Mouse (Mus musculus) thymus, postnatal 0 days (tissue): ENCODE measurements around the gene Nck2. TPM values are rescaled to one million over a fixed set of nuclear protein-coding genes. Genes with fewer than 3 reads are reported as not detected.
"Not testable (repeated sequence)": the region's sequence is repeated elsewhere in the genome, so short reads cannot be mapped to it uniquely, and the experiment has no call there.

ENCODE experiments used
- DNase-seq: peaks from one replicate; pipeline ENCODE4 v3.0.0-alpha.2; 2015; ENCODE audit warnings: low spot score
- polyA plus RNA-seq: library from polyadenylated mRNA; unstranded; fragments of >200 nt; fragmentation: Nextera tagmentation; extraction: Ambion mirVana; gene quantifications from 2 replicates; pipeline ENCODE4 v1.2.1, GENCODE M21; 2015

Gene Nck2
- polyA plus RNA-seq, 1 experiment from 2014 or later: 103 TPM

GRCm38 (mm10) chr1:43530295-43531020 lies 86.1 kb downstream of the Nck2 start:
- DNase-seq: no peak

- DNase-seq: no peak
These were observed 86.9 kb downstream of the Nck2 start for GRCm38 (mm10) chr1:43531307-43531706.

- DNase-seq: no peak
These were observed 87.9 kb downstream of the Nck2 start for GRCm38 (mm10) chr1:43532279-43532678.

GRCm38 (mm10) chr1:43533497-43533896 lies 89.1 kb downstream of the Nck2 start:
- DNase-seq: not testable (repeated sequence)

DNA sequence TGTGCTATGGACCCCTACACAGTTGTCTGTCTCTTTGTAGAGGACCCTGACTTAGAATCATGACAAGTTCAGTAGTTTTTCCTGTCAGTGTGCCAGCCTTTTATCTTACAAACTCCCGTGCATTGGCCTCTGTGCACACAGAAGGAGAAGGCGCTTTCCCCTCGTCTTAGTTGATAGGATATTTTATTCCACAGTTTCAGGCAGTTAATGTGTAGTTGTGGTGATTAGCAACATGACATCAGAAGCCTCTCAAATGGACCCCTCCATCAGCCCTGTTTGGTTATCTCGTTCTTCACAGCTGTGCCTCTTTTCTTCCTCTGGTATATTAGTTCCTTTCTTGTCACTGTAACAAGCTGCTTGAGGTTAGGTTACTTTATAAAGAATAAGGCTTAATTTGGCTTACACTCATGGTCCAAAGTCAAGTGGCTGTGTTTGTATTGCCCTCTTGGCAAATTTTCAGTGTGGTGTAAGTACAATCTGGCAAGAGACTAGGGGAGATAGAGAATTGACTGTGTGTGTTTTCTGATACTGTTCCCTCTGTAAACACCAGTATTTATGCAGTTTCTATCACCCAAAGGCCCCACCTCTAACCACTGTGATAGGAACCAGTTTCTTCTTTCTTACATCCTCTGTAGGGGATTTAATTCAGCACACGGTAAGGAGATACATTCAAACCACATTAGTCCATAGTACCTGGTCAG lies 89.8 kb downstream of the Nck2 start:
- no peak for DNase-seq

- DNase-seq: no peak
These were observed 91.2 kb downstream of the Nck2 start for GRCm38 (mm10) chr1:43535519-43536000.

DNA sequence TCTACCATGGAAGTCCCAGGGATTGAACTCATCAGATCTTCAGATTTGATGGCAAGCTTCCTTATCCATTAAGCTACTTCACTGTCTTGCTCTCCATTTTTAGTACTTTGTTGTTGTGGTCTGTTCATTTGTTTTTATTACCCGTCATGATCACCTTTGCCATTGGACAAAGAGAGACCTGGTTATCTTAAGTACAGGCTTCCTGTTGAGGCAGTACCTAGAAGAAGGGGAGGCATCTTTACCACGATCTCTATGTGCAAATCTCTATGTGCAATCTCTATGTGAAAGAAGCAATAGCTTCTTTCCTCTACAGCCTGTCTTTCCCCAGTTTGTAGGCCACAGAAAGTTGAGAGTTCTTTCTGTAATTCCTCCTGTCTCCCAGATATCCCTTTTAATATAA lies 91.9 kb downstream of the Nck2 start:
- no peak for DNase-seq

- DNase-seq: no peak
These were observed 92.6 kb downstream of the Nck2 start for GRCm38 (mm10) chr1:43537021-43537420.

DNA sequence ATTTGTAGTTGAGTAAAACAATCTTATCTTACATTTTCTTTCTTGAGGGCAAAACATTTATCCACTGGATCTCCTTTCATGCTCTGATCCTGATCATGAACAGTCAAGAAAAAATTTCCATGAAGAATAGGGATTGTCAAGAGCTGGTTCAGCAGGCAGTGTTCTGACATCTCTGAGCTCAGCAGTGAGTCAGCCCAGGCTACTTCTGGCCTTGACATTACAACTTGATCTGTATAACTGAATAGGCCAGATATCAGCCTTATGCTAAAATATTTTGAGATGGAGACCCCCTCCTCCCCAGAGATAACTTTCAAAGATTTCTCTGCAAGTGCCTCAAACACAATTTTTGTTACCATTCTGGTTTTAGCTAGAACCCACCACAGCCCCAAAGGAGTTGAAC lies 93.1 kb downstream of the Nck2 start:
- no peak for DNase-seq

- peak; percentile 74 for DNase-seq
These were observed 94.3 kb downstream of the Nck2 start for GRCm38 (mm10) chr1:43538716-43539115.

DNA sequence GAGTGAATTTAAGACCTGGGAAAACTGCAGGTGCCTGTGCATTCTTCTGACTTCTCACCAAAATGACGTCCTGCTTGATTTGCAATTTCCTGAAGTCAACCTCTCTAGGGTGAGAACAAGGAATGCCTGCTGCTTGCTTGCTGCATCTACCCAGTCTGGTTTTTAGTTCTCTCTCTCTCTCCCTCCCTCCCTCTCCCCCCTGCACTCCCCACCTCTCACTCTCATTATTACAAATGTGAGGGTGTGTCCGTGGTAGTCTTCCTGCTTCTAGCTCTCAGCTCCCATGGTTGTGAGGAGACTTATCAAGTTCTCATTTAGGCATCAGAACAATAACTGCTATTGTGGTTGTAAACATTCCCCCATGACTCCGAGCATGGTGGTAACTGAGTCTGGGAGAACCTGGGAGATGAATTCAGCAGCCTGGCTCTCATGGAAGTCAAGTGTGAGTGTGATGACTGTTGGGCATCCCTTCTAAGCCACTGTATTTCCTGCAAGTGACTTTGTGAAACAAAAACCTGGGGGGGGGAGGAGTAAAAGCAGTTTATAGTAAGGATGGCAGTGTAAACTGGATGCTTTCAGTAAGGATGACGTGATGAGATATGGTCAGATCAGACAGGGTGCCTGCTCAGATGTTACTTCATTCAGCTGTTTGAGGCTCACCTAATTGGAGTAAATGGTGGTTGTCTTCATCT lies 95.5 kb downstream of the Nck2 start:
- DNase-seq: peak; percentile 40

DNA sequence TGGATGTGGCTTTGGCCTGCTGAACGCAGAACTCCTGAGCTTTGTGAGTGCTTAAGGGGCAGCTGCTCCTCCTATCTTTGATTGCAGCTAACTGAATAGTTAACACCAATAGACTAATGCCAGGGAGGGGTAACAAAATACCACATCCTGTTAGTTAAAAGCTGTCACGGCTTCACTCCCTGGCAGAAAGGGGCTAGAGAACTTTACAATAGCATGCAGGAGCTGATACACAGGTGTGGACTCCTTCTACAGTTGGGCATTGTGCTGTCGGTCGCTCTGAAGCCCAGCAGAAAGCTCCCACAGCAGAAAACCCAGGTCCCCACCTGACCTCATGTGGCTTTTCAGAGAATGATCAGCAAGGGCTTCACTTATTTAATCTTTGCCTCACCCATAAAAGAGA lies 98.0 kb downstream of the Nck2 start:
- peak; percentile 84 for DNase-seq

- DNase-seq: no peak
These were observed 103.3 kb downstream of the Nck2 start for GRCm38 (mm10) chr1:43547644-43548043.

DNA sequence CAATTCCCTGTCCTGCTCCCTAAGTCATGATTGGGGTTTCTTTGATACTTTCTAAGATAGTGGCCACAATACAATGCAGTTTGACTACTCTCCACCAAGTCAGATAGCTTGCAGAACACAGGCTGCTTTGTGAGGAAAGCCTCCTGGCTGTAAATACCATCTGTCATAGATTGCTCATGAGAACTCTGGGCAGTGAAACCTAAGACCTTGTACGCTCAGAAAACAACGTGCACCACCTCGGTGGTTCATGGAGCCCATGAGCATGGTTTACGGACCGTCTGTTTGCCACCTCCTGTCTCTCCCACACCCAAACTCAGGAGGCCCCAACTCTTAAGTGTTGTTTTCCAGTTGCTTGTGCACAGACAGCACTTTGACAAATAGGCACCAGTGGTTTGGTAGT lies 104.4 kb downstream of the Nck2 start:
- no peak for DNase-seq

- DNase-seq: no peak
These were observed 106.1 kb downstream of the Nck2 start for GRCm38 (mm10) chr1:43550525-43550924.

DNA sequence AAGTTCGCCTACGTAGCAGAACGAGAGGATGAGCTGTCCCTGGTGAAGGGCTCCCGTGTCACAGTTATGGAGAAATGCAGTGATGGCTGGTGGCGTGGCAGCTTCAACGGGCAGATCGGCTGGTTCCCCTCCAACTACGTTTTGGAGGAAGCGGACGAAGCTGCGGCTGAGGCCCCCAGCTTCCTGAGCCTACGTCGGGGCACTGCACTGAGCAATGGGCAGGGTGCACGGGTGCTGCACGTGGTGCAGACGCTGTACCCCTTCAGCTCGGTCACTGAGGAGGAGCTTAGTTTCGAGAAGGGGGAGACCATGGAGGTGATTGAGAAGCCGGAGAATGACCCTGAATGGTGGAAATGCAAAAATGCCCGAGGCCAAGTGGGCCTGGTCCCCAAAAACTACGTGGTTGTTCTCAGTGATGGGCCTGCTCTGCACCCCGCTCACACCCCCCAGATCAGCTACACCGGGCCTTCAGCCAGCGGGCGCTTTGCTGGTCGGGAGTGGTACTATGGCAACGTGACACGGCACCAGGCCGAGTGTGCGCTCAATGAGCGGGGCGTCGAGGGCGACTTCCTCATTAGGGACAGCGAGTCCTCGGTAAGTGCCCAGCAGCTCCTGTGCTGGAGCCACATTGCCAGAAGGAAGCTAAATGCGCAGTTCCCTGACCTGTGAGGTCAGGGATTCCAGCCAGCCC lies 109.8 kb downstream of the Nck2 start:
- DNase-seq: not testable (repeated sequence)

GRCm38 (mm10) chr1:43555222-43555974 lies 111.0 kb downstream of the Nck2 start:
- peak; percentile 5 for DNase-seq

DNA sequence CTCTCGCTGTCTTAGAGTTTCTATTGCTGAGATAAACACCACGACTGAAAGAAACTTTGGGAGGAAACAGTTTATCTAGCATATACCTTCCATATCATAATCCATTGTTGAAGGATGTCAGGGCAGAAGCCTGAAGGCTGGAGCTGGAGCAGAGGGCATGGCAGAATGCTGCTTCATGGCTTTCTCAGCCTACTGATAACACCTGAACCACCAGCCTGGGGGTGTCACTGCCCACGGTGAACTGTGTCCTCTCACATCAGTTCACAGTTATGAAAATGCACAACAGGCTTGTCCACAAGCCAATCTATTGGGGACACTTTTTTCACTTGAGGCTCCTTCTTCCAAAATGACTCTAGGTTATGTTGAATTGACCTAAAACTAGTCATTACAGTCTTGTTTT lies 114.0 kb downstream of the Nck2 start:
- DNase-seq: no peak

- DNase-seq: no peak
These were observed 114.8 kb downstream of the Nck2 start for GRCm38 (mm10) chr1:43559043-43559692.

GRCm38 (mm10) chr1:43561085-43561484 lies 116.7 kb downstream of the Nck2 start:
- DNase-seq: no peak
